Mouse (Mus musculus) heart, postnatal 14 days (tissue): ENCODE results near the gene Six4. TPM values are rescaled to one million over a fixed set of nuclear protein-coding genes. Genes with fewer than 3 reads are reported as not detected.

Experiments used
- total RNA-seq, 2 experiments: library from RNA; stranded (reverse); gene quantifications; 2 replicates each; pipeline ENCODE4 v1.2.3; 2021

The Six4 gene
- total RNA-seq, 2 experiments from 2014 or later = 2.2 to 2.8 TPM

Other genes with a start within 250 kb of the Six4 start
- not detected for gene Six6, start 173.6 kb downstream of the Six4 start, total RNA-seq
- gene 4930447C04Rik, start 172.7 kb downstream of the Six4 start, total RNA-seq = under 1 TPM; 0.41 to 0.46 TPM
- under 1 TPM; 0.61 to 0.98 TPM for gene Six1, start 59.6 kb downstream of the Six4 start, total RNA-seq
- 10 to 100 TPM; 19.3 to 20.0 TPM for gene Mnat1, start 10.3 kb upstream of the Six4 start, total RNA-seq
- 10 to 100 TPM; 42.6 to 47.3 TPM for gene Trmt5, start 173.3 kb upstream of the Six4 start, total RNA-seq
- 1 to 10 TPM; 6.2 to 6.9 TPM for gene Slc38a6, start 173.3 kb upstream of the Six4 start, total RNA-seq